Mouse (Mus musculus) myocyte (in vitro differentiated cells): ENCODE results near the gene Hoxc4. TPM values are rescaled to one million over a fixed set of nuclear protein-coding genes. Genes with fewer than 3 reads are reported as not detected.

Experiments
- H3K27me3 ChIP-seq: one replicate; pipeline ENCODE4 v1.6.1; 2011; ENCODE audit not compliant: control insufficient read depth, insufficient read depth, insufficient read length
- H3K36me3 ChIP-seq: one replicate; pipeline ENCODE4 v1.6.1; 2011; ENCODE audit not compliant: control insufficient read depth, insufficient read depth
- H3K4me2 ChIP-seq: one replicate; pipeline ENCODE4 v1.6.1; 2011; ENCODE audit warnings: low read depth, control low read depth
- H3K4me3 ChIP-seq: one replicate; pipeline ENCODE4 v1.5.1; 2011; ENCODE audit warnings: mild to moderate bottlenecking, control low read depth, moderate library complexity
- H3K79me2 ChIP-seq: one replicate; pipeline ENCODE4 v1.6.1; 2011; ENCODE audit not compliant: control insufficient read depth, insufficient read depth
- H3ac ChIP-seq: one replicate; pipeline ENCODE4 v1.6.1; 2011; ENCODE audit not compliant: control insufficient read depth, insufficient read length
- CEBPB ChIP-seq: IDR thresholded peaks from 2 replicates; pipeline ENCODE4 v1.6.1; 2011; ENCODE audit warnings: mild to moderate bottlenecking, moderate library complexity; ENCODE audit not compliant: poor library complexity, insufficient read depth, severe bottlenecking
- E2F4 ChIP-seq: IDR thresholded peaks from one replicate; pipeline ENCODE4 v1.6.1; 2011; ENCODE audit warnings: mild to moderate bottlenecking, control low read depth, moderate library complexity; ENCODE audit not compliant: insufficient read depth
- MYOG ChIP-seq, 3 experiments: IDR thresholded peaks; one replicate each; pipeline ENCODE4 v1.6.1; 2011; ENCODE audit warnings: control low read depth in 2 of 3, low read depth in 2 of 3, mild to moderate bottlenecking in 2 of 3; ENCODE audit not compliant: insufficient read length in 2 of 3, control insufficient read depth in 1 of 3, insufficient read depth in 1 of 3
- POLR2A ChIP-seq: IDR thresholded peaks from one replicate; pipeline ENCODE4 v1.6.1; 2011; ENCODE audit warnings: low read depth, mild to moderate bottlenecking, control low read depth, moderate library complexity; ENCODE audit not compliant: insufficient read length
- REST ChIP-seq: IDR thresholded peaks from one replicate; pipeline ENCODE4 v1.6.1; 2011; ENCODE audit warnings: mild to moderate bottlenecking, control low read depth, moderate library complexity; ENCODE audit not compliant: insufficient read depth, insufficient read length
- SRF ChIP-seq: IDR thresholded peaks from one replicate; pipeline ENCODE4 v1.6.1; 2011; ENCODE audit warnings: low read depth; ENCODE audit not compliant: control insufficient read depth, insufficient read length
- USF1 ChIP-seq: IDR thresholded peaks from one replicate; pipeline ENCODE4 v1.6.1; 2011; ENCODE audit warnings: low read depth, mild to moderate bottlenecking, control low read depth, moderate library complexity
- polyA plus RNA-seq: library from polyadenylated mRNA; unstranded; fragments of >200 nt; fragmentation: generic; extraction: Trizol; gene quantifications from one replicate; pipeline ENCODE4 v1.2.1, GENCODE M21; 2012; ENCODE audit warnings: missing spikeins

The Hoxc4 gene
- polyA plus RNA-seq, 1 experiment: 3.6 TPM

DNA sequence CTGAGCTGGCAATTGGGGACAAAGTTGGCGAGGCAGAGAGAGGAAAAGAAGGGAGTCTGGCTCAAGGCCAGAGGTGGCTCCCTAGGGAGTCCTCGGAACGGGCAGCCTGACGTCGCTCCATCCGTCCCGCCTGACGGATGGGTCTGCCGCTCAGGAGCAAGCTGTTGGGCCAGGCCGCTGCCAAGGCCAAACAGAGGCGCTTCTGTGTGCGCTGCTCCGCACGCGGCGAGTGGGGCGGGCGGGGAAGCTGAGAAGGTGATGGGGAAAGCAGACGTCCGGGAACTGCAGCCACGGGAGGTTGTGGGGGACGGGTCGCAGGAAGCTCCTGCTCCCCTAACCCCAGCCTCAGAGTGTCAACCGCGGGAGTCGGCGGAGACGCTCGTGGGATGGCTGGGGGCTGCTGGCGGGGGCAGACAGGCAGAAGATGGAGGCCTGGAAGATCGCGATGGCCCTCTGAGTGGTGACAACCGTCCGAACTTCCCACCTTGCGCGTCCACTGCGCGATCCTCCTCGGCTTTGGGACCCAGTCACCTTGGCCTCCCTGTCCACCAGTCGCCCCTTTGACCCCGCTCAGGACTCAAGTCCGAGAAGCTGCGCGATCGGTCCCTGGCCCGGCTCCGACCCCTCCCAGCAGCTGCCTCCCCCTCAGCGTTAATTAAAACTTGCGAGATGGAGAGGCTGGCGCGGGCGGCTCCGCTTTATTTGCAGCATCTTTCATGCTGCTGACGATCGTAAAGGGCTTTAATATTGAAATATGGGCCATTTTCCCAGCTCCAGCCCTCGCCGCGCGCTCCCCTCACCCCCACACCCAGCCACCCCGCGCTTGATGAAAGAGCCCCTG, 67.3 kb downstream of the Hoxc4 start:
- no peak overlapping the region for H3ac ChIP-seq
- H3K4me2 ChIP-seq: peak overlapping the region; percentile 1
- no peaks in the 10 kb centered on the region for H3K27me3 ChIP-seq
- TF ChIP-seq POLR2A (no peak), USF1 (no peak), MYOG (IDR thresholded peaks at IDR 0.05; ENCODE audit: control insufficient read depth in 1 of 3, insufficient read depth in 1 of 3, insufficient read length in 2 of 3, low read depth in 2 of 3) (no peak), REST (no peak), E2F4 (no peak), SRF (no peak), CEBPB (no peak)
- no peaks in the 10 kb centered on the region for H3K36me3 ChIP-seq
- H3K79me2 ChIP-seq: no peaks in the 10 kb centered on the region
- no peak overlapping the region for H3K4me3 ChIP-seq

Other genes with a start within 250 kb of the Hoxc4 start
- gene Hoxc13, start 97.8 kb upstream of the Hoxc4 start, polyA plus RNA-seq: 5.8 TPM
- 5.6 TPM for gene Hoxc12, start 82.2 kb upstream of the Hoxc4 start, polyA plus RNA-seq
- 20.5 TPM for gene Hoxc11, start 64.5 kb upstream of the Hoxc4 start, polyA plus RNA-seq
- gene Hoxc10, start 52.1 kb upstream of the Hoxc4 start, polyA plus RNA-seq: 43.5 TPM
- 1.2 TPM for gene Hoxc5, start 51.5 kb upstream of the Hoxc4 start, polyA plus RNA-seq
- gene Hoxc9, start 42.5 kb upstream of the Hoxc4 start, polyA plus RNA-seq: 10.5 TPM
- gene Hoxc8, start 28.3 kb upstream of the Hoxc4 start, polyA plus RNA-seq: 0.71 TPM
- 14.0 TPM for gene Hoxc6, start 20.7 kb upstream of the Hoxc4 start, polyA plus RNA-seq
- 18.6 TPM for gene Smug1, start 148.2 kb downstream of the Hoxc4 start, polyA plus RNA-seq
- gene Cbx5, start 220.9 kb downstream of the Hoxc4 start, polyA plus RNA-seq: 54.8 TPM
- gene Hnrnpa1, start 221.5 kb downstream of the Hoxc4 start, polyA plus RNA-seq: 285 TPM
- 0.42 TPM for gene Nfe2, start 239.5 kb downstream of the Hoxc4 start, polyA plus RNA-seq